Mouse (Mus musculus) erythroblast, embryonic 14.5 days (primary cell): Measurements from ENCODE around the gene Spryd4.

Experiments used
- GATA1 ChIP-seq: IDR thresholded peaks from 2 replicates; pipeline ENCODE4 v1.6.1; 2012; ENCODE audit warnings: low read length, inconsistent platforms, mixed read lengths
- TAL1 ChIP-seq: IDR thresholded peaks from 3 replicates; pipeline ENCODE4 v1.6.1; 2012; ENCODE audit warnings: low read length, inconsistent platforms, mixed read lengths

GRCm38 (mm10) chr10:128240131-128240530, 28.5 kb upstream of the Spryd4 start:
- TF ChIP-seq GATA1 (no peak), TAL1 (no peak)
